Mouse (Mus musculus): ENCODE results near the gene Ablim1.

Gene Ablim1

GRCm38 (mm10) chr19:57219758-57220157, 95.0 kb downstream of the Ablim1 start:
- no peak for DNase-seq (ENCODE audit: low read depth)

GRCm38 (mm10) chr19:57217161-57217560, 97.6 kb downstream of the Ablim1 start:
- DNase-seq (ENCODE audit: low read depth), result no peak

DNA sequence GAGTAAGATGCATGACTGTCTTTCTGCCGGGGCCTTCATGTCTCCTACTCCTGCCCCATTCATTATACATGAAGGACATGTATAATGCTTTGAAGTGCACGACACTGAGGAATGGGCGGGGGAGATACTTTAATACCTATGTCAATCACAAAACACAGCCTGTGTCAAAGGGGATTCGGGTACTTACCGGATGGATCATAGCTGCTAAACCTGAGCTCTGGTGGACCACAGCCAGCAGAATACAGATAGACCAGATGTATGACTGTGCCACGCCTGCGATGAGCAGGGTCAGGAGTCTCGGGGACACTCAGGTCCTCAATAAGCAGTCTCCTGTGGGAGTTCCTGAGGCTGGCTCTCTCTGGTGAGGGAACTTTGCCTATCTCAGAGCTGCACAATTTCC, 99.2 kb downstream of the Ablim1 start:
- DNase-seq (ENCODE audit: low read depth), result no peak

DNA sequence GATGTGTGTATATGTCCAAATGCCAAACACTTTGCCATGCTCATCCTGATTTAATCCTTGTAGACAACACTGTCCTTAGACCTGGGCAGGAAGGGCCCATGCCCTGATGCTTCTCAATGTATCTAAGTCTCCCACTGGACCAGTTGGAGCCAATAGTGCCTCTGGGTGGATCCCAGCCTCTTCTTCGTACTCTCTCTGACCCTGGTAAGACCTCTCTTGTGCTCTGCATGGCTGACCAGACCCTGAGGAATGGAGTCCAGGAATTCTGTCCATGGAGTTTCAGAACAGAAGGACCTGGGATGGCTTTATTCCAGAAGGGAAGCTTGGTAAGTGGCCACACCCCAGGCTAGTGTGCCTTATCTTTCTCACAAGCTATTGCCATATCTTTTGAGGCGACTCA, 102.3 kb downstream of the Ablim1 start:
- no peak for DNase-seq (ENCODE audit: low read depth)

DNA sequence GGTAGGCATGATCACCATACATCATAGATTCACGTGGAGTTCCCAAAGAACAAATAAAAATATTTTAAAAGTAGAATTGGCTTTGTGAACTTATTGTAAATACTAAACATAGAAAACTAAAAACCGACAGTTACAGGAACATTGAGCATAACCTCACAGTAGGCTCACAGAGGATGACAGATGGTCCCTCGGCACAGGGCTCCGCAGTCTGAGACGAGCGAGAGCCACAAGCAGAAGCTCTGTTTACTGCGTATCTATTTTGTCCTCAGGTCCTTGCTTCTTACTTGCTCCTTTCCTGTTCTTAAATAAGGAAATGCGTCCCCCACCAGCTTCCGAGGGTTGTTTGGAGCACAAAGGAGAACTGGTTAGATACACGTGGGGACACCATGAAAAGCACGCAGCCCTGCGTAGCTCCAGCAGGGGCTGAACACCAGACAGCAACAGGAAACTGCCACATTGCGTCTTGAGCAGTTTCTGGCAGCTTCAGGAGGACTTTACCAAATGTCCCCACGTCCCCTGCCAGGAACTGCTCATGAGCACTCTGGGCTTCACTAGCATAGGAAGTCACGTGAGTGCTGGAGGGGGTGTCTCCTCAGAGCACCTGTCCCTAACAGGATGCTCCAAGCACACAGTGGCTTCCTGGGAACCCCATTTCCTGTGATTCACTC, 103.1 kb downstream of the Ablim1 start:
- DNase-seq (ENCODE audit: low read depth), result no peak

- no peak for DNase-seq (ENCODE audit: low read depth)
These were observed 103.8 kb downstream of the Ablim1 start for GRCm38 (mm10) chr19:57210924-57211323.

GRCm38 (mm10) chr19:57204101-57204500, 110.6 kb downstream of the Ablim1 start:
- DNase-seq (ENCODE audit: low read depth), result no peak

- no peak for DNase-seq (ENCODE audit: low read depth)
These were observed 112.2 kb downstream of the Ablim1 start for GRCm38 (mm10) chr19:57202554-57202953.

GRCm38 (mm10) chr19:57201090-57201483, 113.6 kb downstream of the Ablim1 start:
- DNase-seq (ENCODE audit: low read depth), result no peak

- no peak for DNase-seq (ENCODE audit: low read depth)
These were observed 114.1 kb downstream of the Ablim1 start for GRCm38 (mm10) chr19:57200477-57201089.

DNA sequence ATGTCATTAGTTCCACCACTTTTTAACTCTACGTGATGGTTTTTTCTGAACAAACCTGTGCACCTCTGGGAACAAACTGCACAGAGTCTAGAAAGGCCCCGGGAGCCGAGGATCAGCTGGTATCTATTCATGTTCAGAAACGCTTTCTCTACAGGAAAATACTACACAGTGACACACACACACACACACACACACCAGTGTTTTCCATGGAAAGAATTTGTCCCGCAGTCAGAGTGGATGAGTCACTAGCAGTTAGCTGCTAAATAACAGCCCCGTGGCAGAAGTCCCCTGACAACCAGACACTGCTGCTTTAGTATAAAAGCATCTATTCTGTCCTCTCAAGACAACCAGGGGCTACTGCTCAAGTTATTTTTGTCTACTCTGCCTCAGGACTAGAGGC, 115.4 kb downstream of the Ablim1 start:
- no peak for DNase-seq (ENCODE audit: low read depth)

GRCm38 (mm10) chr19:57198531-57198930, 116.2 kb downstream of the Ablim1 start:
- DNase-seq (ENCODE audit: low read depth), result no peak

DNA sequence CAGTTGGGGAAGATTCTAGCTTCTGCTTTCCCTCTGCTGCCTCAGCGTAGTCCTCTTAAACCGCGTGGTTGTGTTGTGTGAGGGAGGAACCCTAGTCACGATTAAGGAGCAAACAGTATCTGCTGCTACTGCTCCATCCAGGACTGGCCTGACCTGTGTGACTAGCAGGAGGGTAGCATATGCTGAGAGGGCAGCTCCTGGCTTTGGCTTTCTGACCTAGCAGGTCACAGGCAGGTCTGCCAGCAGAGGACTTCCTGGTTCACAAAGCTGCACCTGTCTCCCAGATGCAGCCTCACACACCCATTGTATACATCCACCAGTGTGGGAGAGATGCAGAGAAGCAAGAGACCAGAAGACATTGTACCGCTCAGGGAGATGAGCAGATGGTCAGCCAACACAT, 116.7 kb downstream of the Ablim1 start:
- no peak for DNase-seq (ENCODE audit: low read depth)

DNA sequence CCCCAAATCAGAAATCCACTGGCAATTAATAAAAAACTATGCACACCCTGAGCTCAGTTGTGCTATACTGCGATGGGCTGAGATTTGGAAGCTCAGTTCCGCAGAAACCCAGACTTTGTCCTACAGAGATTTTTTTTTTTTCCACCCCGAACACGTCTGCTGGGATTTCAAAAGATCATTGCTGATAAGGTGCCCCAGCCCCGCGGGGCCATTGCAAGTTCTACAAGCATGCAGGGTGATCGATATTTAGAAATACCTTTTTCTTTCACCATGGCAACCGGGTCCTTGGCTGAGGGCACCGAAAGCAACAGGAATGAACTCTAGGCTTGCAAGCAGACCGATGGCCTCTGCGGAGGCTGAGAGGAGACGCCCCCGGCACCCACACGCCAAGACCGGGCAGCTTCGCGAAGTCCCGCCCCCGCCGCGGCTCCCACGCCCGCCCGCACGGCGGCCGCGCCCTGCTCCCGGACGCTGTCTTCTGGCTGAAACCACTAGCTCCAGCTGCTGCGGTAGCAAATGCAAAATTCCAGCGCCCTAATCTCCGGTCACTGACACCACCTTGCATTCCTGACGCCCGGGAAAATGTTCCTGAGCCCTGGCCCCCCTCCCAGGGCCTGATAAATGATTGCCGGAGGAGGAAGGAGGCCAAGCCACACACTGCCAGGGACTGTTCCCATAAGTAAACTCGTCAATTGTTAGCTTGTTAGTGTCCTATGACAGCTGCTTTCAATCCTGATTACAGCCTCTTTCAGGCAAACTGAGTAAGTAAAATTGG, 117.5 kb downstream of the Ablim1 start:
- DNase-seq (ENCODE audit: low read depth), result peak; percentile 78

GRCm38 (mm10) chr19:57196616-57197015, 118.1 kb downstream of the Ablim1 start:
- no peak for DNase-seq (ENCODE audit: low read depth)

- DNase-seq (ENCODE audit: low read depth), result no peak
These were observed 119.4 kb downstream of the Ablim1 start for GRCm38 (mm10) chr19:57195169-57195930.

DNA sequence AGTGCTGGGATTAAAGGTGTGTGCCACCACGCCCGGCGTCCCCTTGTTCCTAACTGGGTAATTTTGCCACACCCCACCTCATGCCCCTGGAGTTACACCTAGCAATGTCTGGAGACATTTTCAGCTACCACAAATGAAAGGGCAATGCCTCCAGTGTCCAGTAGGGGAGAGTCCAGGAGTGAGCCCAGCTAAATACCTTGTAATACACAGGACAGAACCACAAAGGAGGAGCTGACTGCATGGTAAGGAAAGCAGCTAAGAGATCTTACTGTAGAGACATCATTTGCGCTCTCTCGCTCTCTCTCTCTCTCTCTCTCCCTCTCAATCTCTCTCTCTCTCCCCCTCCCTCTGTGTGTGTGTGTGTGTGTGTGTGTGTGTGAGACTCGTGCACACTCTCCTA, 120.8 kb downstream of the Ablim1 start:
- no peak for DNase-seq (ENCODE audit: low read depth)

DNA sequence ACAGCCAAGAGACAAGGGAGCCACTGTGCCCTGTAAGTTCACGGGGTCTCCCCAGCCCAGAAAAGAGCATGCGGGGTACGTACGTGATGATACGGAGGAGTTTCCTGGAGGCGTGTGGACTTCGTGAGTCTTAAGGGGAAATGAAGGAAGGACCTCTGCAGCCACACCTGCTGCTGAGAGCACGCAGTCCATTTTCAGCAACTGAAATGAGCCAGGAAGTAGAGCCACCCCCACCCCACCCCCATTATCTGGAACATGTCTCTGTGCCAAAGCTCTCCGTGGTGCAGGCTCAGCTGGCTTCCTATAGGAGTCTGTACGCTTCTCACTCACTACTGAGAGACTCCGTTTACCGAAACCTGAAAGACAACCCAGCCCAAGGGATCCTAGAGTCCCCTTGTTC, 121.3 kb downstream of the Ablim1 start:
- no peak for DNase-seq (ENCODE audit: low read depth)

DNA sequence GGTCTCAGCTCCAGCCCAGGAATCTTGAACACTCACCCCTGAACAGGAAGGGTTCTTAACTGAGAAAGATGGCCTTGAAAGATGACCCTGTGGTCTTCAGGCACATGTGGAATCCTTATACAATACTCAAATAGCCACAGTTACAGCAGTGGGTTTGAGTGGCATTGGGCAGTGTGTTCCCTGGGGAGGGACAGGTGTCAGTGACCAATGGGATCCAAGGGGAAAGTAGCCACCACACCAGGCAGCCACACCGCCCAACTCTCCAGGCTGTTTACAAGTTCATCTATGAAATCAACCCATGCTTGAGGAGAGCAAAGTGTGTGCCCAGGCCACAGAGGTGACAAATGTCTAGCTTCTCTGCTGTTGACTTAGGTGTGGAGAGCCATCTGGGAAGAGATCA, 123.6 kb downstream of the Ablim1 start:
- no peak for DNase-seq (ENCODE audit: low read depth)

DNA sequence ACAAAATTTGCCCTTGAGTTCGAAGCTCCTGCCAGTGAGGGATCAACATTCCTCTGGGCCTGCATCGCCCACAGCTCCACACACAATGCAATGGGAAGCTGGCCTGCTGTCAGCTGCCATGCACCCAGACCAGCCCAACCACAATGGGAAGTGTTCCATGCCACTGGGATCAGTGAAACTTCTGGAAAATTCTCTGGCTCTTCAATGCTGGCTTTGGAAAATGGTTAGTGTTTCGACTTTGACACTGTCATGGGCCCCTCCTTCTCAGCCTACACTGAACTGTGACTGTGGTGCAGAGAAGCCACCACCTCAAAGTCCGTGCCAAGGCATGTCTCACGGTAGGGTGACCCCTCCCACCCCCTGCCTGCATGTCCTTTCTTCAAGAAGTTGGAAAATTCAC, 125.3 kb downstream of the Ablim1 start:
- DNase-seq (ENCODE audit: low read depth), result no peak

DNA sequence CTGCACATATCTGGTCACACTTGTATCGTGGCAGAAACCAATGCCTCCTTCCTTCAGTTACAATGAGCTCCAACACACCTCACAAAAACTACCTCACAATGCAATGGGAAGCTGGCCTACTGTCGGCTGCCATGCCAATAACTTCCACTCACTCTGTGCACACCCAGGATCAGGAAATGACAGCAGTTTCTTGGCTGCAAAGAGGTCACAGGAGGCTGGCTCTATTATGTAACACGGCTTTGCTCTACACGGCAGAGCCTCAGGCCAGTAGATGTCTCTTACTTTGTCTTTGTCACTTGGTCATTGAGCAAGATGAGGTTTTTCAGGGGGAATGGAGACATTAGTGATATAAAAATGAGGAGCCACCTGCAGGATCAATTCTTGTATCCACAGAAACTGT, 126.2 kb downstream of the Ablim1 start:
- no peak for DNase-seq (ENCODE audit: low read depth)

GRCm38 (mm10) chr19:57185021-57185420, 129.7 kb downstream of the Ablim1 start:
- no peak for DNase-seq (ENCODE audit: low read depth)

Data from fibroblast of lung, adult 2 months (primary cell).